Mouse (Mus musculus) CH12.LX (cell line): ENCODE data around the gene Gipc2.

Experiments
- NELFE ChIP-seq: IDR thresholded peaks from 2 replicates; pipeline ENCODE4 v1.6.1; 2011; ENCODE audit warnings: low read depth, low read length, improper control_type of control experiment
- RAD21 ChIP-seq: IDR thresholded peaks from 2 replicates; pipeline ENCODE4 v1.6.1; 2011; ENCODE audit warnings: low read depth, mild to moderate bottlenecking, low read length, improper control_type of control experiment, moderate library complexity
- ZKSCAN1 ChIP-seq: IDR thresholded peaks from 2 replicates; pipeline ENCODE4 v1.6.1; 2012; ENCODE audit warnings: low read depth, inconsistent platforms, low read length, improper control_type of control experiment, borderline replicate concordance

DNA sequence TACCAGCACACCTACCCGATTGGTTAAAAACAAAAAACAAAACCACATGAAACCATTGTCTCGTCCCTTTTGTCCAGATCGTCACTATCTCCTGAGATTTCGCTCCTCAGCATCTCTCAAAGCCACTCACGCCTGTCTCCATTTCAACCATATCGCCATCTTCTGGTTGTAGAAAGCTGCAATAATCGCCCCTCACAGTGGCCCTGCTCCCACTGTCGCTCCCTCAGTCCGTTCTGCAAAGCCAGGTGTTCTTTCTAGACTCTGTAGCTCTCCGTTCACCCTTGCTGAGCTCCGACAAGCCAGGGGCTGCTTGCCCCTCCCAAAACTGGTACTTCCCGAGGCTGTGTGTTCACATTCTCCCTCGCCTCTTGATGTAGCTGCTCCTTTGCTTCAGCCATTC lies 99.3 kb downstream of the Gipc2 start:
- TF ChIP-seq ZKSCAN1 (no peak), NELFE (no peak), RAD21 (peak; percentile 66)
